Mouse (Mus musculus) lung, postnatal 0 days (tissue): ENCODE data around the gene Ccl2. TPM values are rescaled to one million over a fixed set of nuclear protein-coding genes. Genes with fewer than 3 reads are reported as not detected.
A peak's percentile ranks its signal among the peaks of the same experiment; 100 is the strongest.

Source experiments
- ATAC-seq: fragments of 200-750 bp; cut with Nextera tagmentation; 2 replicates; pipeline ENCODE4 v1.8.0; 2017; ENCODE audit warnings: moderate library complexity
- DNase-seq: peaks from one replicate; pipeline ENCODE4 v3.0.0-alpha.2; 2016; ENCODE audit warnings: low spot score
- H3K27ac ChIP-seq: fragments of 300-500 bp; sonication (generic); 2 replicates; pipeline ENCODE4 v1.5.1; 2014; ENCODE audit warnings: antibody characterized with exemption, mild to moderate bottlenecking, low read length, mixed read lengths
- H3K27me3 ChIP-seq: fragments of 300-500 bp; sonication (generic); replicated peaks from 2 replicates; pipeline ENCODE4 v1.6.1; 2014; ENCODE audit warnings: low read length, mixed read lengths; ENCODE audit not compliant: insufficient read depth
- H3K36me3 ChIP-seq: fragments of 300-500 bp; sonication (generic); 2 replicates; pipeline ENCODE4 v1.6.1; 2014; ENCODE audit warnings: low read length, mixed read lengths; ENCODE audit not compliant: insufficient read depth
- H3K4me1 ChIP-seq: fragments of 300-500 bp; sonication (generic); 2 replicates; pipeline ENCODE4 v1.6.1; 2014; ENCODE audit warnings: antibody characterized with exemption, low read depth, low read length, mixed read lengths; ENCODE audit not compliant: insufficient read depth
- H3K4me2 ChIP-seq: fragments of 300-500 bp; sonication (generic); replicated peaks from 2 replicates; pipeline ENCODE4 v1.6.1; 2014; ENCODE audit warnings: low read depth, mild to moderate bottlenecking, low read length, moderate library complexity, mixed read lengths
- H3K4me3 ChIP-seq: fragments of 300-500 bp; sonication (generic); 2 replicates; pipeline ENCODE4 v1.5.1; 2014; ENCODE audit warnings: low read depth, low read length
- H3K9ac ChIP-seq: fragments of 300-500 bp; sonication (generic); replicated peaks from 2 replicates; pipeline ENCODE4 v1.6.1; 2014; ENCODE audit warnings: low read depth, mild to moderate bottlenecking
- H3K9me3 ChIP-seq: fragments of 300-500 bp; sonication (generic); 2 replicates; pipeline ENCODE4 v1.6.1; 2016; ENCODE audit warnings: low read length, mixed read lengths
- CTCF ChIP-seq: IDR thresholded peaks from 2 replicates; pipeline ENCODE4 v1.5.1; 2016; ENCODE audit warnings: antibody characterized with exemption, mild to moderate bottlenecking
- EP300 ChIP-seq: IDR thresholded peaks from 2 replicates; pipeline ENCODE4 v1.6.1; 2016; ENCODE audit warnings: antibody characterized with exemption, mild to moderate bottlenecking, control low read depth
- WGBS: fragments of 180-500 bp; shearing (Covaris S2); extraction: QIAGEN DNeasy Blood & Tissue Kit; methylation state at CpG from one replicate; pipeline ENCODE4 v1.1.7; 2014; 5-methylcytosine and 5-hydroxymethylcytosine counted together
- polyA plus RNA-seq: library from polyadenylated mRNA; unstranded; fragments of >200 nt; fragmentation: Nextera tagmentation; extraction: Ambion mirVana; gene quantifications from 2 replicates; pipeline ENCODE4 v1.2.1, GENCODE M21; 2015

The Ccl2 gene
- polyA plus RNA-seq, 1 experiment from 2014 or later = 3.4 TPM

DNA sequence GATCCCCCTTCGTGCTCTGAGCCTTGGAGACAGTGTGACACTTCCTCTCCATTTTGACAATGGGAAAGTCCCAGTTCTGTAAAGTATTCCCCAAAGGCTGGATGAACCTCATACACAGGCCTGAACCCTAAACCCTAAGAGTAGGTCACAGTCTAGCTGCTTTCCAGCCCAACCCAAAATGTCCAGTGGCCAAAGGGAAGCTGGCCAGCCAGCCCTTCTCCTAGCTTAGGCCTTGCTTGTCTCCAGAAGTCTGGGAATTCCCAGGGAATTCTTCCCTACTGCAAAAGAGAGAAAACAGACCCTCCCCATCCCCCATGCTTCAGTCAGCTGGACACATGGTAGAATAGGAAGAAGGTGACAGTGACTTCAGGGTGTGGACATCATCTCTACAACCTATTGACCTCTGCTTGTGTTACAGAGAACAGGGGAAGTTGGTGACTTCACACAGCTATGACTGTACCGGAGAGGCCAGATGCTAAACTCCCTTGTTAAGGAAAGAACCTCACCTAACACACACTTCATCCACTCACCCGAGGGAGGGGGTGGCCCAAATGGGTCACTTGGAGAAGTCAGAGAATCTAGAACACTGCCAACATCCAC, 19.1 kb upstream of the Ccl2 start:
- no peak overlapping the region for H3K27ac ChIP-seq
- no peaks in the 10 kb centered on the region for H3K9me3 ChIP-seq
- DNase-seq (peak; percentile 25), ATAC-seq (peak; percentile 15; the same call in 1 of the 2 replicates)
- H3K9ac ChIP-seq = no peak overlapping the region
- no peaks in the 10 kb centered on the region for H3K27me3 ChIP-seq
- H3K4me1 ChIP-seq = no peaks in the 10 kb centered on the region
- no peak for TF ChIP-seq CTCF
- TF ChIP-seq EP300 = no peak
- no peak overlapping the region for H3K4me3 ChIP-seq
- 58% methylated on average over 3 of the region's 3 CpGs for WGBS
- H3K4me2 ChIP-seq = no peak overlapping the region
- H3K36me3 ChIP-seq = no peaks in the 10 kb centered on the region

GRCm38 (mm10) chr11:82019389-82019788, 16.0 kb upstream of the Ccl2 start:
- no peak for TF ChIP-seq CTCF
- TF ChIP-seq EP300 = no peak
- H3K9me3 ChIP-seq = no peaks in the 10 kb centered on the region
- no peak overlapping the region for H3K9ac ChIP-seq
- ATAC-seq (no peak), DNase-seq (no peak)
- no peak overlapping the region for H3K27ac ChIP-seq
- H3K4me2 ChIP-seq = no peak overlapping the region
- no peaks in the 10 kb centered on the region for H3K4me1 ChIP-seq
- H3K27me3 ChIP-seq = no peaks in the 10 kb centered on the region
- H3K4me3 ChIP-seq = no peak overlapping the region
- H3K36me3 ChIP-seq = no peaks in the 10 kb centered on the region
- WGBS = 40% methylated on average over 2 of the region's 2 CpGs

DNA sequence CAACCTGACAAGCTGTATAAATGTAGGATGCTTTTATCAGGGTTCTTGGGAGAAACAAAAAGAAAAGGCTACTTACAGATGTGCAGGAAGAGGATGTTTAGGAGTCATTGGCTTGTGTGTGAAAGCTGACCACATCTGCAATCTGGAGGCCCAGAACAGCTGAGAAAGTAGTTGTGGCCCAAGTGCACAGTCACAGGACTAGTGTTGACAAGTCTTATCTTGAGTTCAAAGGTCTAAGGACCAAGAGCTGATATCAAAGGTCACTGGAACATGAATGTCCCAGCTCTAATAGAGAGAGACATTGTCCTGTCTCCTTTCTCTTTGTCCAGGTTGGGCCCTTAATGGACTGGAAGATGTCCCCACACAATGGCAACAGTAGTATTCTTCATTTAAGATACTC, 15.6 kb upstream of the Ccl2 start:
- no peaks in the 10 kb centered on the region for H3K9me3 ChIP-seq
- ATAC-seq (no peak), DNase-seq (no peak)
- H3K36me3 ChIP-seq = no peaks in the 10 kb centered on the region
- H3K27me3 ChIP-seq = no peaks in the 10 kb centered on the region
- H3K4me2 ChIP-seq = no peak overlapping the region
- H3K4me3 ChIP-seq = no peak overlapping the region
- no peak overlapping the region for H3K27ac ChIP-seq
- H3K9ac ChIP-seq = no peak overlapping the region
- H3K4me1 ChIP-seq = no peaks in the 10 kb centered on the region
- TF ChIP-seq CTCF (no peak), EP300 (no peak)

GRCm38 (mm10) chr11:82021406-82021805, 14.0 kb upstream of the Ccl2 start:
- DNase-seq (no peak), ATAC-seq (no peak)
- H3K4me3 ChIP-seq = no peak overlapping the region
- no peaks in the 10 kb centered on the region for H3K4me1 ChIP-seq
- H3K36me3 ChIP-seq = no peaks in the 10 kb centered on the region
- TF ChIP-seq CTCF = no peak
- no peaks in the 10 kb centered on the region for H3K9me3 ChIP-seq
- H3K9ac ChIP-seq = no peak overlapping the region
- no peak overlapping the region for H3K4me2 ChIP-seq
- no peak overlapping the region for H3K27ac ChIP-seq
- 37% methylated on average over 3 of the region's 3 CpGs for WGBS
- no peaks in the 10 kb centered on the region for H3K27me3 ChIP-seq

DNA sequence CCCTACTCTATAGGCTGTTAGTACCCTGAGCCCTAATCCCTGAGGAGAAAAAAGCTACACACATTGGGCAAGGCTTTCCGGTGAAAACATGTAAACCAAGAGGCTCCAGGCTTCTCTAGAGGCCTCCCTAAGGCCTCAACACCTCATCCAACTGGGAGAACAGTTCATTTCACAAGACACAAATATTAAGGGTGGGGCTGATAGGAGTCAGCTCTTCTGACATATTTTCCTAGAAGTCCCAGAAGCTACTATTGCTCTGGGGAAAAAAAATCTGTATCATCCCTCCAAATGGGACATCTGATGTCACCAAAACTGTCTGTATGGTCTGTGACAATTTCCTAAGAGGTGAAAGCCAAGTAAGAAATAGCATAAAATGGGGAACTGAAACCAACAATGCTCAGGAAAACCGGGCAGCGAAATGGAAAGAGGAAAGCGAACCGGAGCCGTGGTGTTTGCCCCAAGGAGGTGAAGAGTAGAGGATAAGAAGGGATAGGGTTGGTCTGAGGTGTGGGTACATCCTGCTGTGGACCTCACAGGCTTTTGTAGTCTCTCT, 12.8 kb upstream of the Ccl2 start:
- 77% methylated on average over 6 of the region's 6 CpGs for WGBS
- TF ChIP-seq EP300 (peak; percentile 65), CTCF (no peak)
- peak; percentile 48 for ATAC-seq
- H3K4me1 ChIP-seq = no peaks in the 10 kb centered on the region
- H3K36me3 ChIP-seq = no peaks in the 10 kb centered on the region
- H3K27ac ChIP-seq = no peak overlapping the region
- no peak overlapping the region for H3K4me2 ChIP-seq
- peak; percentile 78 for DNase-seq
- H3K9me3 ChIP-seq = no peaks in the 10 kb centered on the region
- no peaks in the 10 kb centered on the region for H3K27me3 ChIP-seq
- H3K9ac ChIP-seq = no peak overlapping the region
- no peak overlapping the region for H3K4me3 ChIP-seq

DNA sequence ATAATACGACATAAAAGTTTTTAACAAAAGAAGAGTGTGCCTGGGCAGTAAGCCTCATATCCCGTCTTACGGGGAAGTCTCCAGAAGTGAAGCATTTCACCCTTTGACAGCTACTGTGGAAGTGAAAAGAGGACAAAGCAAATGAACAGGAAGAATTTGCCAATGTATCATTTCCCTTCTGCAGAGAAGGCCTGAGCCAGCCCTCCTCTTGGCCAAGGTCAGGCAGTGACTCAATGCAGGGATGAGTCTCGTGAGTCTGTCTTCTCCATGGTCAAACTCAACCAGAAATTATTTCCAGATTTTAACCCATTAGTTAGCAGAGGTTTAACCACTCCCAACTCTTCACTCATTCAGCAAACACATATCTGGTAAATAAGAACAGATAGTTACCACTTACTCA, 11.6 kb upstream of the Ccl2 start:
- Histone ChIP-seq H3K4me1 (no peaks in the 10 kb centered on the region), H3K27ac (no peak overlapping the region), H3K4me3 (no peak overlapping the region), H3K27me3 (no peaks in the 10 kb centered on the region), H3K9ac (no peak overlapping the region), H3K36me3 (no peaks in the 10 kb centered on the region), H3K9me3 (no peaks in the 10 kb centered on the region), H3K4me2 (no peak overlapping the region)
- DNase-seq (peak; percentile 35), ATAC-seq (no peak)
- WGBS = 59% methylated on average over 4 of the region's 4 CpGs
- TF ChIP-seq EP300 (no peak), CTCF (no peak)

DNA sequence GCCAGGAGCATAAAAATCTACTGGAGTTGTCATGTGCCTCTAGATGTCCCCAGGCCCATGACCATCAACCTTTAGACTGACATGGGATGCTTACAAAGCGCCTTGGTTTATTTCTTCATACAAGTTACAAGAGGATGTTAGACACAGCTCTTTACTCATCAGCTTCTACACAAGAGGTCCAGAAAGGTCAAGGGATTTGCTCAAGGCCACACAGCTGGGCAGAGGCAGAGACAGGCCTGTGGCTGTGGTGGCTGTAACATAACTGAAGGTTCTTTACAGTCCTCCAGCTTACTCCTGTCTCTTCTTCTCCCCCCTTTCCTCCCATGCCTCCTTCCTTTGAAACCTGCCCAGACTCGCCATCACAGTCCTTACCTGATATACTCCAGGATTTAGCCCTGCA, 5.2 kb upstream of the Ccl2 start:
- H3K27ac ChIP-seq = no peak overlapping the region
- no peaks in the 10 kb centered on the region for H3K36me3 ChIP-seq
- no peak for DNase-seq
- no peaks in the 10 kb centered on the region for H3K4me1 ChIP-seq
- no peaks in the 10 kb centered on the region for H3K9me3 ChIP-seq
- 68% methylated on average over 2 of the region's 2 CpGs for WGBS
- no peak for TF ChIP-seq EP300
- no peak for TF ChIP-seq CTCF
- no peak overlapping the region for H3K4me2 ChIP-seq
- H3K27me3 ChIP-seq = no peaks in the 10 kb centered on the region
- no peak; the same call in 1 of the 2 replicates for ATAC-seq
- H3K9ac ChIP-seq = no peak overlapping the region
- H3K4me3 ChIP-seq = no peak overlapping the region
